Mouse (Mus musculus) cortical plate, adult 2 months (tissue): ENCODE measurements around the gene Car15.

ENCODE experiments used
- CTCF ChIP-seq: fragments of 200-500 bp; IDR thresholded peaks from 2 replicates; pipeline ENCODE4 v1.5.1; 2011; ENCODE audit warnings: mild to moderate bottlenecking, control low read depth, low read length; ENCODE audit not compliant: insufficient read depth; ENCODE audit errors: extremely low read depth
- POLR2A ChIP-seq: fragments of 200-500 bp; IDR thresholded peaks from 2 replicates; pipeline ENCODE4 v1.6.1; 2011; ENCODE audit warnings: mild to moderate bottlenecking, low read length, control low read depth; ENCODE audit not compliant: insufficient read depth; ENCODE audit errors: extremely low read depth

- no peak for TF ChIP-seq CTCF
- TF ChIP-seq POLR2A: no peak
Measured at GRCm38 (mm10) chr16:17798321-17799180, 39.6 kb downstream of the Car15 start.
